Mouse (Mus musculus) myocyte (in vitro differentiated cells): ENCODE data around the gene Npffr2. TPM values are rescaled to one million over a fixed set of nuclear protein-coding genes. Genes with fewer than 3 reads are reported as not detected.

Source experiments
- H3K27me3 ChIP-seq: one replicate; pipeline ENCODE4 v1.6.1; 2011; ENCODE audit not compliant: control insufficient read depth, insufficient read depth, insufficient read length
- H3K36me3 ChIP-seq: one replicate; pipeline ENCODE4 v1.6.1; 2011; ENCODE audit not compliant: control insufficient read depth, insufficient read depth
- H3K4me2 ChIP-seq: one replicate; pipeline ENCODE4 v1.6.1; 2011; ENCODE audit warnings: low read depth, control low read depth
- H3K4me3 ChIP-seq: one replicate; pipeline ENCODE4 v1.5.1; 2011; ENCODE audit warnings: mild to moderate bottlenecking, control low read depth, moderate library complexity
- H3K79me2 ChIP-seq: one replicate; pipeline ENCODE4 v1.6.1; 2011; ENCODE audit not compliant: control insufficient read depth, insufficient read depth
- H3ac ChIP-seq: one replicate; pipeline ENCODE4 v1.6.1; 2011; ENCODE audit not compliant: control insufficient read depth, insufficient read length
- CEBPB ChIP-seq: IDR thresholded peaks from 2 replicates; pipeline ENCODE4 v1.6.1; 2011; ENCODE audit warnings: mild to moderate bottlenecking, moderate library complexity; ENCODE audit not compliant: poor library complexity, insufficient read depth, severe bottlenecking
- E2F4 ChIP-seq: IDR thresholded peaks from one replicate; pipeline ENCODE4 v1.6.1; 2011; ENCODE audit warnings: mild to moderate bottlenecking, control low read depth, moderate library complexity; ENCODE audit not compliant: insufficient read depth
- MAX ChIP-seq: IDR thresholded peaks from one replicate; pipeline ENCODE4 v1.6.1; 2011; ENCODE audit warnings: low read depth, mild to moderate bottlenecking, control low read depth
- MYOD1 ChIP-seq, 3 experiments: IDR thresholded peaks; one replicate each; pipeline ENCODE4 v1.6.1; 2011; ENCODE audit warnings: control low read depth in 2 of 3, low read depth in 2 of 3, mild to moderate bottlenecking in 2 of 3, moderate library complexity in 1 of 3; ENCODE audit not compliant: insufficient read length in 2 of 3, control insufficient read depth in 1 of 3
- MYOG ChIP-seq, 3 experiments: IDR thresholded peaks; one replicate each; pipeline ENCODE4 v1.6.1; 2011; ENCODE audit warnings: control low read depth in 2 of 3, low read depth in 2 of 3, mild to moderate bottlenecking in 2 of 3; ENCODE audit not compliant: insufficient read length in 2 of 3, control insufficient read depth in 1 of 3, insufficient read depth in 1 of 3
- POLR2A ChIP-seq: IDR thresholded peaks from one replicate; pipeline ENCODE4 v1.6.1; 2011; ENCODE audit warnings: low read depth, mild to moderate bottlenecking, control low read depth, moderate library complexity; ENCODE audit not compliant: insufficient read length
- POLR2AphosphoS2 ChIP-seq: IDR thresholded peaks from one replicate; pipeline ENCODE4 v1.6.1; 2011; ENCODE audit warnings: low read depth, control low read depth; ENCODE audit not compliant: insufficient read length
- REST ChIP-seq: IDR thresholded peaks from one replicate; pipeline ENCODE4 v1.6.1; 2011; ENCODE audit warnings: mild to moderate bottlenecking, control low read depth, moderate library complexity; ENCODE audit not compliant: insufficient read depth, insufficient read length
- SRF ChIP-seq: IDR thresholded peaks from one replicate; pipeline ENCODE4 v1.6.1; 2011; ENCODE audit warnings: low read depth; ENCODE audit not compliant: control insufficient read depth, insufficient read length
- TCF12 ChIP-seq: IDR thresholded peaks from one replicate; pipeline ENCODE4 v1.6.1; 2011; ENCODE audit warnings: mild to moderate bottlenecking, control low read depth; ENCODE audit not compliant: poor library complexity, insufficient read depth, severe bottlenecking
- TCF3 ChIP-seq: IDR thresholded peaks from one replicate; pipeline ENCODE4 v1.6.1; 2011; ENCODE audit warnings: low read depth, control low read depth; ENCODE audit not compliant: insufficient read length
- USF1 ChIP-seq: IDR thresholded peaks from one replicate; pipeline ENCODE4 v1.6.1; 2011; ENCODE audit warnings: low read depth, mild to moderate bottlenecking, control low read depth, moderate library complexity
- polyA plus RNA-seq: library from polyadenylated mRNA; unstranded; fragments of >200 nt; fragmentation: generic; extraction: Trizol; gene quantifications from one replicate; pipeline ENCODE4 v1.2.1, GENCODE M21; 2012; ENCODE audit warnings: missing spikeins

The Npffr2 gene
- polyA plus RNA-seq, result not detected

- Histone ChIP-seq H3ac (no peak within 1 kb of the TSS), H3K36me3 (no peaks in the 10 kb centered on the region), H3K4me3 (no peak within 1 kb of the TSS), H3K4me2 (no peak within 1 kb of the TSS), H3K79me2 (no peaks in the 10 kb centered on the region), H3K27me3 (no peaks in the 10 kb centered on the region)
- TF ChIP-seq MYOG (IDR thresholded peaks at IDR 0.05; ENCODE audit: control insufficient read depth in 1 of 3, insufficient read depth in 1 of 3, insufficient read length in 2 of 3, low read depth in 2 of 3), result no peak
- no peak for TF ChIP-seq USF1
- TF ChIP-seq POLR2AphosphoS2, result no peak
- TF ChIP-seq MYOD1 (IDR thresholded peaks at IDR 0.05; ENCODE audit: control insufficient read depth in 1 of 3, insufficient read length in 2 of 3, low read depth in 2 of 3), result no peak
- TF ChIP-seq SRF, result no peak
- no peak for TF ChIP-seq TCF12
- TF ChIP-seq E2F4, result no peak
- no peak for TF ChIP-seq MAX
- no peak for TF ChIP-seq CEBPB
- no peak for TF ChIP-seq REST
- TF ChIP-seq TCF3, result no peak
- no peak for TF ChIP-seq POLR2A
These were observed at the start of gene Npffr2 for GRCm38 (mm10) chr5:89526878-89527578. Gene Npffr2, plus strand, starts transcription at chr5:89527429.

GRCm38 (mm10) chr5:89492560-89492959 is 34.7 kb upstream of the Npffr2 start:
- Histone ChIP-seq H3ac (no peak overlapping the region), H3K36me3 (no peaks in the 10 kb centered on the region), H3K27me3 (no peaks in the 10 kb centered on the region), H3K4me3 (no peak overlapping the region), H3K79me2 (no peaks in the 10 kb centered on the region), H3K4me2 (no peak overlapping the region)
- TF ChIP-seq TCF12 (no peak), E2F4 (no peak), REST (no peak), MAX (no peak), SRF (no peak), POLR2AphosphoS2 (no peak), POLR2A (no peak), MYOD1 (IDR thresholded peaks at IDR 0.05; ENCODE audit: control insufficient read depth in 1 of 3, insufficient read length in 2 of 3, low read depth in 2 of 3) (no peak), TCF3 (no peak), MYOG (IDR thresholded peaks at IDR 0.05; ENCODE audit: control insufficient read depth in 1 of 3, insufficient read depth in 1 of 3, insufficient read length in 2 of 3, low read depth in 2 of 3) (no peak), USF1 (no peak), CEBPB (no peak)

- Histone ChIP-seq H3K4me3 (no peak overlapping the region), H3K79me2 (no peaks in the 10 kb centered on the region), H3K27me3 (no peaks in the 10 kb centered on the region), H3ac (no peak overlapping the region), H3K4me2 (no peak overlapping the region), H3K36me3 (no peaks in the 10 kb centered on the region)
- no peak for TF ChIP-seq MAX
These were observed 27.0 kb upstream of the Npffr2 start for GRCm38 (mm10) chr5:89500182-89500581.

GRCm38 (mm10) chr5:89518641-89519040 is 8.6 kb upstream of the Npffr2 start:
- Histone ChIP-seq H3K79me2 (no peaks in the 10 kb centered on the region), H3K36me3 (no peaks in the 10 kb centered on the region), H3ac (no peak overlapping the region), H3K4me2 (no peak overlapping the region), H3K27me3 (no peaks in the 10 kb centered on the region), H3K4me3 (no peak overlapping the region)
- TF ChIP-seq POLR2AphosphoS2 (no peak), REST (no peak), CEBPB (no peak), TCF3 (no peak), MYOD1 (IDR thresholded peaks at IDR 0.05; ENCODE audit: control insufficient read depth in 1 of 3, insufficient read length in 2 of 3, low read depth in 2 of 3) (no peak), SRF (no peak)

GRCm38 (mm10) chr5:89526181-89526778 is 949 bp upstream of the Npffr2 start:
- Histone ChIP-seq H3K4me3 (no peak overlapping the region), H3K79me2 (no peaks in the 10 kb centered on the region), H3K36me3 (no peaks in the 10 kb centered on the region), H3K4me2 (no peak overlapping the region), H3ac (no peak overlapping the region), H3K27me3 (no peaks in the 10 kb centered on the region)
- TF ChIP-seq MYOD1 (IDR thresholded peaks at IDR 0.05; ENCODE audit: control insufficient read depth in 1 of 3, insufficient read length in 2 of 3, low read depth in 2 of 3) (no peak), E2F4 (no peak), USF1 (no peak), TCF3 (no peak), POLR2AphosphoS2 (no peak), REST (no peak), CEBPB (no peak), TCF12 (no peak), POLR2A (no peak), MYOG (IDR thresholded peaks at IDR 0.05; ENCODE audit: control insufficient read depth in 1 of 3, insufficient read depth in 1 of 3, insufficient read length in 2 of 3, low read depth in 2 of 3) (no peak), SRF (no peak), MAX (no peak)
